Mouse (Mus musculus) lung, adult 2 months (tissue): ENCODE measurements at regions not wholly inside any gene's neighbourhood (a gene's known extent, or its start where the extent isn't known, plus 50 kb on each side); places are given as distances from the start of the nearest gene placed in this dataset.

Source experiments
- DNase-seq: peaks from one replicate; pipeline ENCODE4 v3.0.0; 2022
- H3K4me1 ChIP-seq: fragments of 200-500 bp; 2 replicates; pipeline ENCODE4 v1.6.1; 2011; ENCODE audit warnings: low read length; ENCODE audit not compliant: control insufficient read depth, insufficient read depth
- H3K4me3 ChIP-seq: fragments of 200-500 bp; replicated peaks from 2 replicates; pipeline ENCODE3; 2011; ENCODE audit warnings: low read depth, mild to moderate bottlenecking, control low read depth, low read length; ENCODE audit errors: extremely low read depth
- CTCF ChIP-seq: fragments of 200-500 bp; IDR thresholded peaks from 2 replicates; pipeline ENCODE4 v1.5.1; 2011; ENCODE audit warnings: mild to moderate bottlenecking, low read length, control low read depth; ENCODE audit not compliant: insufficient read depth
- POLR2A ChIP-seq: fragments of 200-500 bp; IDR thresholded peaks from 2 replicates; pipeline ENCODE4 v1.6.1; 2011; ENCODE audit warnings: low read depth, mild to moderate bottlenecking, control low read depth, low read length, borderline replicate concordance; ENCODE audit errors: extremely low read depth
- WGBS: fragments of 180-500 bp; shearing (Covaris S2); methylation state at CpG from one replicate; pipeline ENCODE4 v1.1.7; 2018; 5-methylcytosine and 5-hydroxymethylcytosine counted together

- no peaks in the 10 kb centered on the region for H3K4me1 ChIP-seq
- 90% methylated on average over 18 of the region's 18 CpGs for WGBS
- TF ChIP-seq CTCF = no peak
- no peak for TF ChIP-seq POLR2A
- no peak for DNase-seq
- H3K4me3 ChIP-seq = no peak overlapping the region
These were observed 66.6 kb upstream of the Arid5b start for GRCm38 (mm10) chr10:68344991-68345720.

DNA sequence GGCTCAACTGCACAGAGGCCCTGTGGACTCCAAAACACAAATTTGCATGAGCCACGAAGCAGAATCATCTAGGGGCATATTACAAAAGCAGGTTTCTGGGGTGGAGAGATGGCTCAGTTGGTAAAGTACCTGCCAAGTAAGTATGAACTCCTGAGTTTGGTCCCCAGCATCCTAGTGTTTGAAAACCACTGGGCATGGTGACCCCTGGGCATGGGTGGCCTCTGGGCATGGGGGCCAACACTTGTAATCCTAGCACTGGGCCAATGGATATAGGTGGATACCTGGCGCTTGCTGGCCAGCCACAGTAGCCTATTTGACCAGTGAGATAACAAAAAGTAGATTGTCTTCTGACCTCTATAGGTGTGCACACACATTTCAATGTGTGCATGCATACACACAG is 65.7 kb upstream of the Arid5b start:
- TF ChIP-seq POLR2A = no peak
- no peak for TF ChIP-seq CTCF
- H3K4me3 ChIP-seq = no peak overlapping the region
- 97% methylated on average over 2 of the region's 2 CpGs for WGBS

DNA sequence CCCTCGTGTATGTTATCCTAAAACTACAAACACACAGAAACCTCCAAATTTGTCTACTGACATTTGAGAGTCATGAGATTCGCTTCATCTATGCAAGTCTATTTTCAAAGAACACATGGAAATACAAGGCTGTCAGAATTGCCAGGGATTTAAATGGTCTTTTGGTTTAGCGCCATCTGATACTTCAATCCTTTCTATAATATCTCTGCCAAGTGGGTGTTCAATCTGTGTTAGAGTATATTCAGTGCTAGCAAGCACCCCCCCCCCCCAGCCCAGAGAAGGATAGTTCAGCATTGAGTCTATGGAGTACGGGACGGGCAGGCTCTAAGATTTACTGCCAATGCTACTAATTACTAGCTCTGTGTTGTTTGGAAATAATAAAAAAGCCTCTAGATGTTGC is 55.5 kb upstream of the Arid5b start:
- TF ChIP-seq CTCF (no peak), POLR2A (no peak)
- Histone ChIP-seq H3K4me1 (no peaks in the 10 kb centered on the region), H3K4me3 (no peak overlapping the region)
- 88% methylated on average over 5 of the region's 5 CpGs for WGBS
- no peak for DNase-seq

More for the DNA sequence above, 65.7 kb upstream of the Arid5b start:
- no peak for DNase-seq
- H3K4me1 ChIP-seq = no peaks in the 10 kb centered on the region
